Mouse (Mus musculus): ENCODE measurements at regions not wholly inside any gene's neighbourhood (a gene's known extent, or its start where the extent isn't known, plus 50 kb on each side); places are given as distances from the start of the nearest gene placed in this dataset.
A peak's percentile ranks its signal among the peaks of the same experiment; 100 is the strongest.

DNA sequence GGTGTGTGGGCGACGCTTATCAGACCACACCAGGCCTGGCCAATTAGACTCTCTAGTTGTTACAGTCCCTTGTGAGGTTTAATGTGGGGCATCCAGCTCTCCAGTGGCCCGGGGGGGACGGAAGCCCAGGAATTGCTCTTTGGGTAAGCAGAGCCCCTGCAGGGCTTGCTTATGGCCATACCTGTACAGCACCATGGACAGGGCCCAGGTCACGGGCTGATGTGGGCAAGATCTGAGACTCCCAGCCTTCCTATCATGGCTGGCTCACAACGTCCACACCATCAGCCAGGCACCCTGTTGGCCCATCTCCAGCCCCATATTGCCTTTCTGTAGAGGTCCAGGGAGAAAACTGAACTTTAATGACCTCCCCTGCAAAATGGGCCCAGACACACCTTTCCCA is 111.7 kb upstream of the Unc5b start:
- Histone ChIP-seq H3K4me3 (ENCODE audit: insufficient read depth, low read length) (no peak overlapping the region), H3K4me1 (ENCODE audit: control insufficient read depth, insufficient read depth, low read length) (no peaks in the 10 kb centered on the region), H3K27ac (ENCODE audit: insufficient read depth, low read length) (no peak overlapping the region)
- TF ChIP-seq POLR2A (IDR thresholded peaks at IDR 0.05; ENCODE audit: low read depth, low read length) (no peak), CTCF (IDR thresholded peaks at IDR 0.05; ENCODE audit: borderline replicate concordance, insufficient read depth, low read length) (no peak)

DNA sequence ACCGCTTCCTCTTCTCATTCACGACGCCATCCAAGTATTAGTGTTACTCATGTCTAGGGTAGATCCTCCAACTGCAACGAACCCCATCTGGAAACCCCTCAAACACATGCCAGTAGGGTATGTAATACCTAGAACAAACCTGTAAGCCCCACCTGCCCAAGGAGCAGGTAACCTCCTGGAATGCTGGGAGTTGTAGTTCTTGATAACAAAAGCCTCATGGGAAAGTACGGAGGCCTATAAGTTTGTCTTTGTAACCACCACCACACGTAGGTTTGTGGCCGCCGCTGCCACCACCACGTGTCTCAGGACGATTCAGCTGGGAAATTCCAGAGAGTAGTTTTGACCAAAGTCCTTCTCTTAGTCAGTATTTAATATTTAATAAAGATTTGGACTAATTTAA is 107.4 kb upstream of the Unc5b start:
- H3K4me1 ChIP-seq (ENCODE audit: control insufficient read depth, insufficient read depth, low read length), result peaks cover 4% of the 10 kb centered on the region; the same call in 1 of the 2 replicates
- TF ChIP-seq POLR2A (IDR thresholded peaks at IDR 0.05; ENCODE audit: low read depth, low read length) (no peak), CTCF (IDR thresholded peaks at IDR 0.05; ENCODE audit: borderline replicate concordance, insufficient read depth, low read length) (no peak)

DNA sequence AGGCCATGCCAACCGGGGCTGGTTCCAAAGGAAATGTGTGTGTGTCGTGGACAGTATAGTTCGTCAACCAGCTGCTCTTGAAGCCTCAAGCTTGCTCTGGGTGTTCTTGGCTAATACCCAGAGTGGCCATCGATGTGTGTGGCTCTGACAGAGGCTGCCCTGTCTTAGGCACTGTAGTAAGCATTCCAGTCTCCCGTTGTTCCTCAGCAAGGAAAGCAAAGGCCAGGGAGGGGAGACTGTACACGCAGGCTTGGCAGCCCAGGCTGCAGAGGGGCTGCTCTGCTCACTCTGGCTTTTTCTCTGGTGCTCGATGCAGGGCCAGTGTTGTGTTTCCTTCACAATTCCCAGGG is 106.1 kb upstream of the Unc5b start:
- H3K27ac ChIP-seq (ENCODE audit: insufficient read depth, low read length), result no peak overlapping the region
- TF ChIP-seq CTCF (IDR thresholded peaks at IDR 0.05; ENCODE audit: borderline replicate concordance, insufficient read depth, low read length), result no peak
- TF ChIP-seq POLR2A (IDR thresholded peaks at IDR 0.05; ENCODE audit: low read depth, low read length), result no peak
- H3K4me3 ChIP-seq (ENCODE audit: insufficient read depth, low read length), result no peak overlapping the region
- peaks cover 5% of the 10 kb centered on the region; the same call in 1 of the 2 replicates for H3K4me1 ChIP-seq (ENCODE audit: control insufficient read depth, insufficient read depth, low read length)

More for the DNA sequence above, 107.4 kb upstream of the Unc5b start:
- Histone ChIP-seq H3K4me3 (ENCODE audit: insufficient read depth, low read length) (no peak overlapping the region), H3K27ac (ENCODE audit: insufficient read depth, low read length) (no peak overlapping the region)

DNA sequence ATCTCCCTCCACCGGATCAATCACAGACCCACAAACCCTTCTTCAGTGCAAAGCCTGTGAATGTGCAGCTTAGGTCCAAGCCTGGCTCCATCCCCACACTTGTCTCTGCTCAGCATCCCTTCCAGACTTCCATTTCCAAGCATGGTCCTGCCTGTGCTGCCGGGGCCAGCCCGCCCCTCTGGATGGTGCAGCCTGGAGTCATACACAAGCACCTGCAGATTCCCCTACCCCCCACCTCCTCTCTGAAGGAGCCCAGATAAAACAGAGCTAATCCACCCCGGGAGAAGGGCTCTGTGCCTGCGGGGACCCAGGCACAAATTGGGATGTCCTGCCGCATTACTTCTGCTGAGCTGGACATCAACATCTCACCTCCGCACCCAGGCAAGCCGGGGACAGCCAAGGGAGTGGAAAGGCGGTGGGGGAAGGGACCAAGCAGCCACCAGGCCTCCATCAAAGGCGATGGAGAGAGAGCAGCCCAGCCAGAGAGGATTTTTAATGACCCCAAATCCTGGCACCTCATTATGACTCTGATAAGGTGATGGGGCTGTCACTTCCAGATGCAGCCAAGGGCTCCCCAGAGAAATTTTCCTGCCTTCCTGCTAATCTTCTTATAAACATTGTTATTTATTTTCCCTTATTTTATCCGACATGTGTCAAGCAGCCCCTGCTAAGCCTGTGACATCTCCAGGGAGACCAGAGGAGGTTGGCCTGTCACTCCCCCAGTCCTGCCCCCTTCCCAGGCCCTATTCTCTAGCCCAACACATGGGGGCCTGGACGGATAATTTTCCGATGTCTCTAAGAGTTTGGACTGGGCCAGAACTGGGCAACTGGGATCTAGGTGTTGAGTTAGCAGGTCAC is 105.5 kb upstream of the Unc5b start:
- H3K4me1 ChIP-seq (ENCODE audit: control insufficient read depth, insufficient read depth, low read length), result peaks cover 5% of the 10 kb centered on the region; the same call in 1 of the 2 replicates
- no peak overlapping the region for H3K27ac ChIP-seq (ENCODE audit: insufficient read depth, low read length)
- no peak overlapping the region for H3K4me3 ChIP-seq (ENCODE audit: insufficient read depth, low read length)
- no peak for TF ChIP-seq CTCF (IDR thresholded peaks at IDR 0.05; ENCODE audit: borderline replicate concordance, insufficient read depth, low read length)
- TF ChIP-seq POLR2A (IDR thresholded peaks at IDR 0.05; ENCODE audit: low read depth, low read length), result no peak

DNA sequence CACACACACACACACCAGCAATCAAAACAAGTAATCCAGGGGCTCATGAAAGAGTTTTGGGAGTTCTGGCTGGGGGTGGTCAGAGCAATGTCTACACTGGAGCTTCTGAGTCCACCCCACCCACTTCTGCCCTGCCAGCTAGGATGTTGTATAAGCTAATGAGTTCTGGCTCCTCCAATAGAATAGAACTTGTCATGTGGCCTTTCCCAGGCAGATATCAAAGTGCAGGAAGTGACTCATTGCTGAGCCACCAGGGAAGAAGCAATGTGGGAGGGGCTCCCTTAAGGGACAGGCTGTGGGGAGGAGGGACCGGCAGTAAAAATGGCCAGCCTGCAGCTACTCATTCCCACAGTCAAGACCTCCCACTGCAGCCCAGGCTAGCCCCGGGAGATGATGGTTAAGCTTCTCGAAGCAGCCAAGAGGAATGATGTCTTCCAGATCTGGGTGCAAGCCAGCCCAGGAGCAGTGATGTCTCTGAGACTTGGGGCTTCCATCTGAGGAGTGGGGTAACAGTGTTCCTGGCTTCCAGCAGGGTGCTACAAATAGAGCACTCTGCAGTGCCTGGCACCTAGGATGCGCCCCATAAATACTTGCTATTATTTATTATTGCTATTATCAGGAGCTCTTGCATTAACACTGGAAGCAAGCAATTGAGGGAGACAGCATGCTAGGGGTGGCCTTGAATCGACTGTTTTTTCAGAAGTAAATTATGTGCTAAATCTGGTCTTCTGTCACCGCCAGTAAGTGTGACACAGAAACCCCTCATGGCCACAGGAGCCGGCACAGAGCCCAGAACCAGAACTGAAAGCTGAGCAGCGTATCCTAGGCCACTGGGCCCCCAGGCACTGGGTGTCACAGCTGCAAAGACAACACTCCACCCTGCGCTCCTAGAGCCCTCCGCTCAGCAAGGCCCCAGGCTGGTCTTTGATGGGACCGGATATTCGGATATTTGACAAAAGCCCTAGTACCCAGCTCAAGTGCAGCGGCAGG is 103.2 kb upstream of the Unc5b start:
- peaks cover 5% of the 10 kb centered on the region; the same call in 1 of the 2 replicates for H3K4me1 ChIP-seq (ENCODE audit: control insufficient read depth, insufficient read depth, low read length)
- no peak overlapping the region for H3K4me3 ChIP-seq (ENCODE audit: insufficient read depth, low read length)
- H3K27ac ChIP-seq (ENCODE audit: insufficient read depth, low read length), result peak overlapping the region; percentile 85
- TF ChIP-seq POLR2A (IDR thresholded peaks at IDR 0.05; ENCODE audit: low read depth, low read length) (no peak), CTCF (IDR thresholded peaks at IDR 0.05; ENCODE audit: borderline replicate concordance, insufficient read depth, low read length) (no peak)

DNA sequence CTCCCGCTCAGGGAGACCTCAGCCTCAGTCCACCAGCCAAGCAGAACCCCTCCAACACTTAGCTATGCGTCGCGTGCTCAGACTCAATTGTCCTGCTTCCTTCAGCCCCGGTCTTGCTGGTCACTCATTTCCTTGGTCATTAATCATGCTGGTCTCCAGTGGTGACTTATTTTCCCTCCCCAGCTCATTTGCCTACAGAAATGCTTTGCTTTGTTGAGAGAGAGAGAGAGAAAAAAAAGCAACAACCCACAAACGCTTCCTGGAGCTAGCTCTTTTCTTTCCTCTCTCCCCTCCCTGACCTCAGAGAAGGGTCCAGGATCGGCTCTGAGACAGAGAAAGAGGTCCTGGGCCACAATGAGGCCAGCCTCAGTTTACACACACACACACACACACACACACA is 102.5 kb upstream of the Unc5b start:
- Histone ChIP-seq H3K4me3 (ENCODE audit: insufficient read depth, low read length) (no peak overlapping the region), H3K4me1 (ENCODE audit: control insufficient read depth, insufficient read depth, low read length) (peaks cover 5% of the 10 kb centered on the region; the same call in 1 of the 2 replicates), H3K27ac (ENCODE audit: insufficient read depth, low read length) (peak overlapping the region; percentile 85)
- TF ChIP-seq POLR2A (IDR thresholded peaks at IDR 0.05; ENCODE audit: low read depth, low read length) (no peak), CTCF (IDR thresholded peaks at IDR 0.05; ENCODE audit: borderline replicate concordance, insufficient read depth, low read length) (no peak)

DNA sequence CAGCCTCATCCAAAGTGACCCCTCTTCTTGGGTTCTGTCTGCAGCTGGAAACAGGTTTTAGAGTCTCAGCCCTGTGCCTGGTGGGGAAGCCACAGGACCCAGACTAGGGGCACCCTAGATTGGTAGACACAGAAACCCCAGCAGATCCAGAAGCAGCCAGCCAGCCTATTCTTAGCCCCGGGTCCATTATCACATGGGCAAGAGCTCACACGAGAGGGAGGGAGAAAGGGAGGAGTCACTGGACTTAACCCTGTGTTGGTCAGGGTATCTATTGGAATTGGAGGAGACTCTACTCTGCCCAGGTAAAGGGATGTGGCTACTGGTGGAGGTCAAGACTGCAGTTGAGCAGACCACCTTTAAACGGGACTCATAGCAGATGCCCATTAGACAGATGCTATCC is 101.5 kb upstream of the Unc5b start:
- peaks cover 5% of the 10 kb centered on the region; the same call in 1 of the 2 replicates for H3K4me1 ChIP-seq (ENCODE audit: control insufficient read depth, insufficient read depth, low read length)
- no peak overlapping the region for H3K27ac ChIP-seq (ENCODE audit: insufficient read depth, low read length)
- no peak for TF ChIP-seq POLR2A (IDR thresholded peaks at IDR 0.05; ENCODE audit: low read depth, low read length)
- TF ChIP-seq CTCF (IDR thresholded peaks at IDR 0.05; ENCODE audit: borderline replicate concordance, insufficient read depth, low read length), result no peak
- H3K4me3 ChIP-seq (ENCODE audit: insufficient read depth, low read length), result no peak overlapping the region

DNA sequence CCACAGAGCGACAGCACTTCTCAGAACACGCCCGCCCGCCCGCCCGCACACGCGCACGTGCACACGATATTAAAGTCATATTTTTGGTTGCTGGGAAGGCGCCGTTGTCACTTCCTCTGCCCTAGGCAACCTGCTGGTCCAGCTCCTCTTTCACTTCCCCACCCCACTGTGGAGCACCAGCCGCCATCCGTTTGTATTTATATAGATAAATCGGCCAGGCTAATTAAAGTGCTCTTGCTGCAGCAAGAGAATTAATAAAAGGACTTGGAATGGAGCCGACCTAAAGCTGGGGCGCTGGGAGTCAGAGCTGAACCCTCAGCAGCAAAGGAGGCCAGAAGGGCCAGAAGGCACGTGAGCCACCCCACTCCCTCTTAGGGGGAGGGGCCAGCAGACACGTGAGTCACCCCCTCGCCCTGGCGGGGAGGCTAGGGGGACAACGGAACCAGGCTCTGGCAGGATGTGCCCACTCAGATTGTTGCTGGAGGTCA is 100.6 kb upstream of the Unc5b start:
- TF ChIP-seq POLR2A (IDR thresholded peaks at IDR 0.05; ENCODE audit: low read depth, low read length), result no peak
- TF ChIP-seq CTCF (IDR thresholded peaks at IDR 0.05; ENCODE audit: borderline replicate concordance, insufficient read depth, low read length), result no peak
- no peak overlapping the region for H3K27ac ChIP-seq (ENCODE audit: insufficient read depth, low read length)
- peaks cover 5% of the 10 kb centered on the region; the same call in 1 of the 2 replicates for H3K4me1 ChIP-seq (ENCODE audit: control insufficient read depth, insufficient read depth, low read length)
- H3K4me3 ChIP-seq (ENCODE audit: insufficient read depth, low read length), result no peak overlapping the region

DNA sequence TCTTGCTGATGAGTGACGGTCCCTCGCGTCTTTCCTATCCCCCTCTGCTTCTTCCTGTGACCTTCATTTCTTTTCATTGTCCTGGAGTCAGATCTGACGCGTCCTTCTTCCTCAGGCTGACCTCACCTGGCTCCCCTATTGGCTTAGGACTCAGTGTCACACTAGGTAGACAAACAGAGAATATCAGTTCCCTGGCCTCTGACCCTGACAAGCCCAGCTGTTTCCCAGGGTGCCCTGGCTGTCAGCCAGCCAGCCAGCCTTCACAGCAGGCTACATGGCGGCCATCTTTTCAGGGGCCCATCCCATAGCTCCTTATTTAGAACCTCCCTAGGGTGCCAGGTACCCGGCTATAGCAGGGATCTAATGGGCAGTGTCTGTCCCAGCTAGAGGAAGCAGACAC is 97.3 kb upstream of the Unc5b start:
- no peaks in the 10 kb centered on the region for H3K4me1 ChIP-seq (ENCODE audit: control insufficient read depth, insufficient read depth, low read length)
- no peak for TF ChIP-seq CTCF (IDR thresholded peaks at IDR 0.05; ENCODE audit: borderline replicate concordance, insufficient read depth, low read length)
- no peak for TF ChIP-seq POLR2A (IDR thresholded peaks at IDR 0.05; ENCODE audit: low read depth, low read length)
- H3K4me3 ChIP-seq (ENCODE audit: insufficient read depth, low read length), result no peak overlapping the region
- no peak overlapping the region for H3K27ac ChIP-seq (ENCODE audit: insufficient read depth, low read length)
